In the genomic region with DNA sequence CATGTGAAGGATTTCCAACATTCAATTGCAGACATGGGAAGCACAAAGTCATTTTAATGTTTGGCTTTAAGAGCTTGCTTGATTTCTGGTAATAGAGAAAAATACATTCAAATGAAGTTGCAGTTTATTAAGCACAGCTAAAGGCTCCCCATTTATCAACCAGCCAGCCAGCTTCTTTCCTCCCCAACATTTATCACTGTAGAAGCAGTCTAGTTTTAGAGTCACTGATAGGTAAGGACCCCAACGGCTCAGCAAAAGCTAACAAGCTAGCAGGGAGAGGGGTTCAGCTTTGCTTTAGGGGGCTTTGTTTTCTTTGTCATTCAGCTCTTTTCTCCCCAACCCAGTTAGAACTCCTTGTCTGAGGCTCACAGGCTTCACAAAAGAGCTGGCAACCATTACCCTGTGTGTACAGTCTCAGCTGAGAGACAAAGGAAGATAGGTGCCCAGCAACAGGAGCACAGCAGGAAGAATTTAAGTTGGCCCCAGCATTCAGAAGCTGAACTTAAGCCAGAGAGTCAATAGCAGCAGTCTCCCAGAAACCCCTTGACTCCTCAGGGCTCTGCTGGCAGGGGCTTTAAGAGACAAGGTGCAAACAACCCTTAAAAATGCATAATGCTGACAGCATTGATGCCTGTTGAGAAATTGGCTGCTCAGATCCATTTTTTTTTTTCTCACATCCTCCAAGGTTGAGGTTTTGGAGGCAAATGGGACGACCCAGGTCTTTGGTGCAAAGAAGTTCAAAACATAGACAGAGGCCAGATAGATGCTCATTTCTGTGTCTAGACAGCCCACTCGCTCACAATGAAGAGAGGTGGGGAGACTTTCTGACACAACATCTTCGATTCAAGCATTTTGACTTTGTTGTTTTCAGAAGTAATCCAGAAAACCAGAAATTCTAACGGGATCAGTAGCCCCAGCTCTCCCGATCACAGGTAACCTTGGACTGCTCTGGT, we compare ENCODE assay signal across 10 mouse cellular contexts.
A peak's percentile ranks its signal among the peaks of the same experiment; 100 is the strongest.
DNase-seq lines count a peak whose midpoint lies in the region; ATAC-seq and TF ChIP-seq lines count a peak whose summit lies in the region.
"Had no signal": no experiment of that assay in that cellular context is flagged by ENCODE, and none has a peak within 500 bp of the region (broad histone marks: within the 10 kb centered on the region; RNA-seq: fewer than 3 reads in every experiment).

No protein-coding gene starts in this region.

- no peak overlapping the region for H3K4me3 ChIP-seq in hindbrain, embryonic 12.5 days
- H3K4me3 ChIP-seq in midbrain, postnatal 0 days (ENCODE audit: low read depth, low read length): no peak overlapping the region
- H3K4me3 ChIP-seq: limb, embryonic 15.5 days had no signal

- H3K4me2 ChIP-seq in hindbrain, embryonic 12.5 days (replicated peaks): no peak overlapping the region
- no peak overlapping the region for H3K4me2 ChIP-seq in midbrain, postnatal 0 days (ENCODE audit: low read depth, low read length, poor library complexity, severe bottlenecking)
- H3K4me2 ChIP-seq: limb, embryonic 15.5 days had no signal

- H3K36me3 ChIP-seq in hindbrain, embryonic 12.5 days: no peaks in the 10 kb centered on the region
- no peaks in the 10 kb centered on the region for H3K36me3 ChIP-seq in midbrain, postnatal 0 days (ENCODE audit: insufficient read depth, low read length)
- H3K36me3 ChIP-seq: limb, embryonic 15.5 days had no signal

- H3K9ac ChIP-seq in hindbrain, embryonic 12.5 days: no peak overlapping the region
- no peak overlapping the region for H3K9ac ChIP-seq in midbrain, postnatal 0 days (replicated peaks; ENCODE audit: low read length, poor library complexity, severe bottlenecking)
- H3K9ac ChIP-seq: limb, embryonic 15.5 days had no signal

- TF ChIP-seq CTCF in midbrain, postnatal 0 days (IDR thresholded peaks at IDR 0.05): no peak

- H3K4me1 ChIP-seq in hindbrain, embryonic 12.5 days: peaks cover 20% of the 10 kb centered on the region
- H3K4me1 ChIP-seq in midbrain, postnatal 0 days (ENCODE audit: insufficient read depth, low read length): peaks cover 3% of the 10 kb centered on the region; the same call in 1 of the 2 replicates
- H3K4me1 ChIP-seq: limb, embryonic 15.5 days had no signal

- H3K27me3 ChIP-seq in hindbrain, embryonic 12.5 days: no peaks in the 10 kb centered on the region
- H3K27me3 ChIP-seq in midbrain, postnatal 0 days (ENCODE audit: insufficient read depth, low read length): no peaks in the 10 kb centered on the region
- H3K27me3 ChIP-seq: limb, embryonic 15.5 days had no signal

- 25% methylated on average over 6 of the region's 6 CpGs for whole genome bisulfite sequencing in hindbrain, embryonic 12.5 days
- 25% methylated on average over 6 of the region's 6 CpGs for WGBS in midbrain, postnatal 0 days

- no peaks in the 10 kb centered on the region for H3K9me3 ChIP-seq in hindbrain, embryonic 12.5 days (replicated peaks)
- H3K9me3 ChIP-seq in midbrain, postnatal 0 days (ENCODE audit: low read length): no peaks in the 10 kb centered on the region
- H3K9me3 ChIP-seq: limb, embryonic 15.5 days had no signal

- DNase-seq in frontal cortex, postnatal 14 days (ENCODE audit: low spot score in 2 of 2): no peak
- DNase-seq in embryo, embryonic 11 days: peak; percentile 57
- peak; percentile 83 for DNase-seq in midbrain, postnatal 0 days (ENCODE audit: low spot score)
- no peak for DNase-seq in adipocyte (ENCODE audit: low spot score)
- DNase-seq in kidney, adult 18-20 months: no peak
- DNase-seq: kidney, postnatal 4 days had no signal

- peak overlapping the region; percentile 58 for H3K27ac ChIP-seq in hindbrain, embryonic 12.5 days
- H3K27ac ChIP-seq in midbrain, postnatal 0 days (ENCODE audit: low read depth, low read length): peak overlapping the region; percentile 59
- H3K27ac ChIP-seq: limb, embryonic 15.5 days had no signal

- ATAC-seq in frontal cortex, adult (ENCODE audit: low TSS enrichment): 0 out of 2 replicates have a peak, but pooled peaks have one; percentile 51
- peak; percentile 89 for ATAC-seq in hindbrain, embryonic 12.5 days (ENCODE audit: low FRiP score)
- ATAC-seq in midbrain, postnatal 0 days (ENCODE audit: low FRiP score): peak; percentile 78; the same call in 1 of the 2 replicates
- ATAC-seq in monocyte, adult 5-6 weeks (replicated peaks; ENCODE audit: insufficient number of reproducible peaks, low FRiP score, low TSS enrichment, poor library complexity, severe bottlenecking): no peak

Comparison
In these comparisons a context has a peak if more than half of its experiments do, and no peak if none do; other contexts are left out.
1. DNase-seq: peak in embryo, embryonic 11 days (single experiment) and midbrain, postnatal 0 days (single experiment); none in frontal cortex, postnatal 14 days (0 of 2), adipocyte (single experiment) and kidney, adult 18-20 months (single experiment).